ENCODE assay signal across 9 mouse cellular contexts in the genomic region with DNA sequence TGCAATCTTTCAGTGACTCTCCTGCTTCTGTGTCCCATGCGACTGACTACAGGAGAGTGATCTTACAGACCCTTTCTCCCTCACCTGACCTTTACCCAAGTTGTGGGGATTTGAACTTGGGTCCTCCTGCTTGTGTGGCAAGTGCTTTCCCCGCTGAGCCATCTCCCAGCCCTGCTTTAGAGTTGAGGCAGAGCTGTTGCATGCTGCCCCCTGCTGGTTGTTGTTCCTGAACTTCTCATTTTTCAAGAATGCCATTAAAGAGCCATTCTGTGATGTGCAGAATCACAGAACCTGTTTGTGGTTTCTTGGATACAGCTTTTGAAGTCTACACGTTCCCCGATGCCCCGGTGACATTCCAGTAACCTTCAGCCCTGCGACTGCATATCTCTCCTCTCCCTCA.
DNase-seq lines count a peak whose midpoint lies in the region; ATAC-seq and TF ChIP-seq lines count a peak whose summit lies in the region.
"Had no signal": no experiment of that assay in that cellular context is flagged by ENCODE, and none has a peak within 500 bp of the region (broad histone marks: within the 10 kb centered on the region; RNA-seq: fewer than 3 reads in every experiment).

No protein-coding gene starts in this region.

- no peaks in the 10 kb centered on the region for H3K27me3 ChIP-seq in midbrain, postnatal 0 days (ENCODE audit: insufficient read depth, low read length)
- H3K27me3 ChIP-seq in midbrain, embryonic 13.5 days = no peaks in the 10 kb centered on the region
- H3K27me3 ChIP-seq in kidney, postnatal 0 days (ENCODE audit: insufficient read depth, low read length) = no peaks in the 10 kb centered on the region
- H3K27me3 ChIP-seq: limb, embryonic 15.5 days had no signal

- peak; percentile 35 for DNase-seq in gastrocnemius, adult 2 months
- no peak for DNase-seq in gastrocnemius, adult 8-10 months (ENCODE audit: low spot score in 2 of 2)
- DNase-seq in midbrain, postnatal 0 days (ENCODE audit: low spot score) = peak; percentile 48
- peak; percentile 49 for DNase-seq in kidney, postnatal 0 days (ENCODE audit: low spot score)
- DNase-seq in retina, postnatal 1 day = peak; percentile 57
- DNase-seq in ovary, postnatal 36 days (ENCODE audit: low spot score) = no peak

- no peak overlapping the region for H3K27ac ChIP-seq in gastrocnemius, adult 2 months
- no peak overlapping the region for H3K27ac ChIP-seq in midbrain, postnatal 0 days (ENCODE audit: low read depth, low read length)
- no peak overlapping the region for H3K27ac ChIP-seq in midbrain, embryonic 13.5 days
- no peak overlapping the region for H3K27ac ChIP-seq in bone marrow, adult 2 months (ENCODE audit: control insufficient read depth, insufficient read depth, low read depth, low read length, poor library complexity)
- H3K27ac ChIP-seq in kidney, postnatal 0 days = no peak overlapping the region
- H3K27ac ChIP-seq: limb, embryonic 15.5 days had no signal

- H3K36me3 ChIP-seq in midbrain, postnatal 0 days (ENCODE audit: insufficient read depth, low read length) = no peaks in the 10 kb centered on the region
- H3K36me3 ChIP-seq in midbrain, embryonic 13.5 days = no peaks in the 10 kb centered on the region
- H3K36me3 ChIP-seq in kidney, postnatal 0 days (ENCODE audit: insufficient read depth, low read length) = no peaks in the 10 kb centered on the region
- H3K36me3 ChIP-seq: limb, embryonic 15.5 days had no signal

- TF ChIP-seq POLR2A in bone marrow, adult 2 months (IDR thresholded peaks at IDR 0.05; ENCODE audit: borderline replicate concordance, control insufficient read depth, low read depth, low read length) = no peak

- no peaks in the 10 kb centered on the region for H3K4me1 ChIP-seq in midbrain, postnatal 0 days (ENCODE audit: insufficient read depth, low read length)
- peaks cover 12% of the 10 kb centered on the region for H3K4me1 ChIP-seq in midbrain, embryonic 13.5 days (replicated peaks)
- no peaks in the 10 kb centered on the region; the same call in 1 of the 2 replicates for H3K4me1 ChIP-seq in bone marrow, adult 2 months (ENCODE audit: control insufficient read depth, insufficient read depth, low read length)
- H3K4me1 ChIP-seq in kidney, postnatal 0 days (replicated peaks; ENCODE audit: insufficient read depth, low read length) = no peaks in the 10 kb centered on the region
- H3K4me1 ChIP-seq: limb, embryonic 15.5 days had no signal

- no peak overlapping the region for H3K9ac ChIP-seq in midbrain, postnatal 0 days (replicated peaks; ENCODE audit: low read length, poor library complexity, severe bottlenecking)
- H3K9ac ChIP-seq in midbrain, embryonic 13.5 days (replicated peaks) = no peak overlapping the region
- no peak overlapping the region for H3K9ac ChIP-seq in kidney, postnatal 0 days (ENCODE audit: low read depth, low read length)
- H3K9ac ChIP-seq: limb, embryonic 15.5 days had no signal

- peak; percentile 55 for TF ChIP-seq CTCF in gastrocnemius, adult 2 months (IDR thresholded peaks at IDR 0.05)
- peak; percentile 63 for TF ChIP-seq CTCF in midbrain, postnatal 0 days (IDR thresholded peaks at IDR 0.05)
- peak; percentile 74 for TF ChIP-seq CTCF in bone marrow, adult 2 months (IDR thresholded peaks at IDR 0.05; ENCODE audit: control insufficient read depth, insufficient read depth, low read length)
- peak; percentile 67 for TF ChIP-seq CTCF in kidney, postnatal 0 days (IDR thresholded peaks at IDR 0.05; ENCODE audit: low read depth)

- no peaks in the 10 kb centered on the region for H3K9me3 ChIP-seq in midbrain, postnatal 0 days (ENCODE audit: low read length)
- H3K9me3 ChIP-seq in midbrain, embryonic 13.5 days = no peaks in the 10 kb centered on the region
- H3K9me3 ChIP-seq in kidney, postnatal 0 days (replicated peaks; ENCODE audit: low read length) = no peaks in the 10 kb centered on the region
- H3K9me3 ChIP-seq: limb, embryonic 15.5 days had no signal

- no peak overlapping the region for H3K4me3 ChIP-seq in gastrocnemius, adult 2 months
- no peak overlapping the region for H3K4me3 ChIP-seq in midbrain, postnatal 0 days (ENCODE audit: low read depth, low read length)
- no peak overlapping the region for H3K4me3 ChIP-seq in midbrain, embryonic 13.5 days (replicated peaks)
- H3K4me3 ChIP-seq in bone marrow, adult 2 months (replicated peaks; ENCODE audit: control insufficient read depth, low read depth, low read length) = no peak overlapping the region
- no peak overlapping the region for H3K4me3 ChIP-seq in kidney, postnatal 0 days (replicated peaks; ENCODE audit: low read depth, low read length)
- H3K4me3 ChIP-seq: limb, embryonic 15.5 days had no signal

- H3K4me2 ChIP-seq in midbrain, postnatal 0 days (ENCODE audit: low read depth, low read length, poor library complexity, severe bottlenecking) = no peak overlapping the region
- H3K4me2 ChIP-seq in midbrain, embryonic 13.5 days (replicated peaks) = no peak overlapping the region
- H3K4me2 ChIP-seq in kidney, postnatal 0 days (ENCODE audit: low read length) = no peak overlapping the region
- H3K4me2 ChIP-seq: limb, embryonic 15.5 days had no signal

- intact Hi-C loops in gastrocnemius, adult 2 months (cut with DNase I) = loop anchor here (2.0 to 5.0 kb wide), 2 partner anchors 137 to 210 kb away; no protein-coding TSS in a partner anchor

- no peak for ATAC-seq in midbrain, postnatal 0 days (ENCODE audit: low FRiP score)
- ATAC-seq in midbrain, embryonic 13.5 days = no peak
- no peak for ATAC-seq in kidney, postnatal 0 days (replicated peaks; ENCODE audit: low FRiP score, low read depth)

- 63% methylated on average over 6 of the region's 6 CpGs for WGBS in midbrain, postnatal 0 days
- 70% methylated on average over 6 of the region's 6 CpGs for WGBS in midbrain, embryonic 13.5 days
- 59% methylated on average over 6 of the region's 6 CpGs for WGBS in bone marrow, adult 2 months
- 67% methylated on average over 6 of the region's 6 CpGs for WGBS in kidney, postnatal 0 days

Comparison
In these comparisons a context has a peak if more than half of its experiments do, and no peak if none do; other contexts are left out.
1. DNase-seq: peak in gastrocnemius, adult 2 months (single experiment), midbrain, postnatal 0 days (single experiment), kidney, postnatal 0 days (single experiment) and retina, postnatal 1 day (single experiment); none in gastrocnemius, adult 8-10 months (0 of 2) and ovary, postnatal 36 days (single experiment).
2. Peak in every context shown above with its lines, with median percentiles within 50 percentile points of each other: CTCF ChIP-seq.